ENCODE assay signal across 23 mouse cellular contexts in genomic region chr7:29492992-29493391, GRCm38 (mm10). TPM values are rescaled to one million over a fixed set of nuclear protein-coding genes. Genes with fewer than 3 reads are reported as not detected.
A peak's percentile ranks its signal among the peaks of the same experiment; 100 is the strongest.
DNase-seq lines count a peak whose midpoint lies in the region; ATAC-seq and TF ChIP-seq lines count a peak whose summit lies in the region.
"Had no signal": no experiment of that assay in that cellular context is flagged by ENCODE, and none has a peak within 500 bp of the region (broad histone marks: within the 10 kb centered on the region; RNA-seq: fewer than 3 reads in every experiment).

No protein-coding gene starts in this region.

- H3K27me3 ChIP-seq in cerebellum, adult 2 months (ENCODE audit: control insufficient read depth, insufficient read depth, low read length): no peaks in the 10 kb centered on the region
- H3K27me3 ChIP-seq in forebrain, embryonic 10.5 days (ENCODE audit: poor library complexity, severe bottlenecking): peaks cover 52% of the 10 kb centered on the region
- no peaks in the 10 kb centered on the region for H3K27me3 ChIP-seq in forebrain, embryonic 14.5 days (replicated peaks; ENCODE audit: control insufficient read depth, insufficient read depth, low read length)
- H3K27me3 ChIP-seq in testis, adult 2 months (ENCODE audit: control insufficient read depth, insufficient read depth, low read length): no peaks in the 10 kb centered on the region
- H3K27me3 ChIP-seq: CH12.LX; embryonic facial prominence, embryonic 12.5 days; forebrain, embryonic 15.5 days; Patski had no signal

- TF ChIP-seq CTCF in cerebellum, adult 2 months (IDR thresholded peaks at IDR 0.05; ENCODE audit: borderline replicate concordance, insufficient read depth, low read depth, low read length): no peak
- TF ChIP-seq CTCF in testis, adult 2 months (IDR thresholded peaks at IDR 0.05; ENCODE audit: control insufficient read depth, insufficient read depth, insufficient replicate concordance, low read depth, low read length): no peak

- H3K9ac ChIP-seq in forebrain, embryonic 14.5 days (ENCODE audit: low read length): no peak overlapping the region
- H3K9ac ChIP-seq: embryonic facial prominence, embryonic 12.5 days; forebrain, embryonic 12.5 days; forebrain, embryonic 15.5 days; forebrain, postnatal 0 days had no signal

- no peak overlapping the region for H3K4me3 ChIP-seq in cerebellum, adult 2 months (replicated peaks; ENCODE audit: insufficient read depth, low read depth, low read length)
- no peak overlapping the region for H3K4me3 ChIP-seq in forebrain, embryonic 10.5 days
- H3K4me3 ChIP-seq in forebrain, embryonic 14.5 days (ENCODE audit: low read depth, low read length): no peak overlapping the region
- H3K4me3 ChIP-seq in testis, adult 2 months (ENCODE audit: control insufficient read depth, low read depth, low read length): no peak overlapping the region
- H3K4me3 ChIP-seq: embryonic facial prominence, embryonic 10.5 days; embryonic facial prominence, embryonic 12.5 days; forebrain, embryonic 12.5 days; forebrain, embryonic 15.5 days had no signal

- 4% methylated on average over 1 of the region's 1 CpGs for WGBS in cerebellum, adult 2 months
- 67% methylated on average over 1 of the region's 1 CpGs for WGBS in forebrain, embryonic 10.5 days
- WGBS in forebrain, embryonic 14.5 days: 62% methylated on average over 1 of the region's 1 CpGs

- TF ChIP-seq POLR2A in cerebellum, adult 2 months (IDR thresholded peaks at IDR 0.05; ENCODE audit: borderline replicate concordance, insufficient read depth, low read length): no peak
- TF ChIP-seq POLR2A in testis, adult 2 months (IDR thresholded peaks at IDR 0.05; ENCODE audit: control insufficient read depth, low read depth, low read length): no peak

- peaks cover 27% of the 10 kb centered on the region for H3K4me1 ChIP-seq in cerebellum, adult 2 months (ENCODE audit: control insufficient read depth, insufficient read depth, low read length)
- H3K4me1 ChIP-seq in forebrain, embryonic 10.5 days: peaks cover 94% of the 10 kb centered on the region
- H3K4me1 ChIP-seq in forebrain, embryonic 14.5 days (ENCODE audit: control insufficient read depth, insufficient read depth, low read length): peaks cover 20% of the 10 kb centered on the region
- peaks cover 10% of the 10 kb centered on the region for H3K4me1 ChIP-seq in testis, adult 2 months (ENCODE audit: control insufficient read depth, insufficient read depth, low read length)

- peaks cover 10% of the 10 kb centered on the region for H3K36me3 ChIP-seq in forebrain, embryonic 10.5 days (replicated peaks)
- H3K36me3 ChIP-seq in forebrain, embryonic 14.5 days (ENCODE audit: control insufficient read depth, insufficient read depth, low read length): no peaks in the 10 kb centered on the region
- H3K36me3 ChIP-seq in testis, adult 2 months (ENCODE audit: control insufficient read depth, insufficient read depth, low read length): no peaks in the 10 kb centered on the region
- H3K36me3 ChIP-seq: embryonic facial prominence, embryonic 12.5 days; forebrain, embryonic 15.5 days had no signal

- no peaks in the 10 kb centered on the region for H3K9me3 ChIP-seq in forebrain, embryonic 10.5 days
- H3K9me3 ChIP-seq in forebrain, embryonic 14.5 days (replicated peaks; ENCODE audit: control insufficient read depth, low read length): no peaks in the 10 kb centered on the region
- H3K9me3 ChIP-seq: embryonic facial prominence, embryonic 10.5 days; embryonic facial prominence, embryonic 12.5 days; forebrain, embryonic 12.5 days; forebrain, embryonic 15.5 days; G1E had no signal

- H3K27ac ChIP-seq in cerebellum, adult 2 months (ENCODE audit: insufficient read depth, low read length): 0 out of 2 replicates have a peak overlapping the region, but pooled peaks have one; percentile 58
- H3K27ac ChIP-seq in forebrain, embryonic 10.5 days: peak overlapping the region; percentile 2; the same call in 1 of the 2 replicates
- H3K27ac ChIP-seq in forebrain, embryonic 14.5 days (ENCODE audit: low read depth, low read length): no peak overlapping the region
- H3K27ac ChIP-seq in testis, adult 2 months (ENCODE audit: control insufficient read depth, insufficient read depth, low read depth, low read length): peak overlapping the region; percentile 24
- H3K27ac ChIP-seq: embryonic facial prominence, embryonic 10.5 days; embryonic facial prominence, embryonic 12.5 days; forebrain, embryonic 12.5 days; forebrain, embryonic 15.5 days had no signal

- no peak for ATAC-seq in forebrain, embryonic 14.5 days
- ATAC-seq: activated CD4-positive, CD25-positive, alpha-beta regulatory T cell, adult 4 months; CD4-positive, CD25-positive, alpha-beta regulatory T cell, adult 4 months; forebrain, embryonic 15.5 days; forebrain, postnatal 0 days; Patski had no signal

- no peak overlapping the region for H3K4me2 ChIP-seq in forebrain, embryonic 14.5 days (ENCODE audit: low read length)
- H3K4me2 ChIP-seq: embryonic facial prominence, embryonic 12.5 days; forebrain, embryonic 12.5 days; forebrain, embryonic 15.5 days had no signal

- no peak for DNase-seq in cerebellum, adult 2 months
- no peak for DNase-seq in cerebellum, adult 11-12 months
- no peak for DNase-seq in forebrain, embryonic 10.5 days (ENCODE audit: extremely low spot score, low spot score)
- DNase-seq in forebrain, embryonic 14.5 days (ENCODE audit: low spot score): no peak
- no peak for DNase-seq in testis, postnatal 14 days (ENCODE audit: low spot score)
- DNase-seq: adrenal gland, adult 8-10 months; adrenal gland, postnatal 14 days; adrenal gland, postnatal 36 days; B cell, adult 2 months; cerebellum, adult 18-20 months; cerebellum, adult 9-10 months; cerebellum, postnatal 25 days; forebrain, postnatal 0 days had no signal

RNA-seq across cellular contexts. Expression of gene Sipa1l3, which starts 25.4 kb away (rescaled TPM):
- polyA plus RNA-seq in cerebellum, adult 2 months (2012; rRNA removed): 63.3 and 74.7 TPM in 2 replicates
- 9.3 and 12.4 TPM in 2 replicates for polyA plus RNA-seq in forebrain, embryonic 10.5 days (2016; fragmentation: Nextera tagmentation; extraction: Ambion mirVana)
- polyA plus RNA-seq in forebrain, embryonic 14.5 days (2014; fragmentation: Nextera tagmentation; extraction: Ambion mirVana): 6.2 and 11.9 TPM in 2 replicates
- polyA plus RNA-seq in testis, adult 2 months (2012; rRNA removed): 68.0 and 71.5 TPM in 2 replicates
